Mouse (Mus musculus): Measurements from ENCODE around the gene Gm28710. TPM values are rescaled to one million over a fixed set of nuclear protein-coding genes. Genes with fewer than 3 reads are reported as not detected.

Gene Gm28710
- total and polyA plus RNA-seq, 3 experiments = not detected

GRCm38 (mm10) chr5:16838991-16839390 lies 47.4 kb downstream of the Gm28710 start:
- TF ChIP-seq GATA2 (IDR thresholded peaks at IDR 0.05; ENCODE audit: borderline replicate concordance, low read depth, low read length) = no peak
- no peak for TF ChIP-seq CTCF (IDR thresholded peaks at IDR 0.05; ENCODE audit: low read depth, low read length)
- H3K4me3 ChIP-seq (ENCODE audit: low read depth, low read length) = no peak overlapping the region
- DNase-seq (ENCODE audit: low spot score) (no peak), ATAC-seq (ENCODE audit: extremely low read depth, insufficient number of reproducible peaks, low FRiP score, poor library complexity, severe bottlenecking) (no peak)
- no peaks in the 10 kb centered on the region for H3K9me3 ChIP-seq (replicated peaks)
- H3K4me1 ChIP-seq (ENCODE audit: insufficient read depth, low read depth, low read length) = no peaks in the 10 kb centered on the region
- no peaks in the 10 kb centered on the region for H3K36me3 ChIP-seq (replicated peaks)
- no peaks in the 10 kb centered on the region; the same call in 1 of the 2 replicates for H3K27me3 ChIP-seq (ENCODE audit: insufficient read depth, low read length)

DNA sequence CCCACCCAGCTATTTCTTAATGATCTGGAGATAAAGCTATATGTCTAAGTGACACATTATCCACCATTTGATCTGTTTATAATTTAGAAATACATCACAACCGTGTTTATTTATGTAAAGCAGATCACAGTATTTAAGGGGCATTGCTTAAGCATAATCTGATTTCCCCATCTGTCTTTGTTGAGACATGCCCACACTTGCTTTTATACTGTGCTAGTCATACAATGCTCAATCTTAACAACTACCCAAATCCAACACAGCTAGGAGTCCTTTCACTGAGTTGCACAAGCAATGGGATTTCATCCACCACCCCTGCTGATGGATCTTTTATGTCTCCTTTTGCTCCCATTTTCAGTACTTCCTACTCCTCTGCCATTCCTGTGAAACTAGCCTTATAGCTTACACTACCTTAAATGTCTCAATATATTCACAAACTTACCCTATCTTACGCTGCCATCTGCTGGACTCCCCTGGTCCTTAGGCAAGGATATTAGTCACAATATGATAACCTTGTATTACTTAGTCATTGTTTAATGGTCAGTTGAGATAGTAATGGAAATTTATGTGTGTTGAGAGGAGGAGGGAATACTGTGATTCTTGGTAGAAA lies 77.8 kb downstream of the Gm28710 start:
- peaks cover 3% of the 10 kb centered on the region; the same call in 1 of the 2 replicates for H3K4me1 ChIP-seq (ENCODE audit: insufficient read depth, low read depth, low read length)
- no peak overlapping the region for H3K4me3 ChIP-seq (ENCODE audit: low read depth, low read length)
- DNase-seq (ENCODE audit: low spot score) (no peak), ATAC-seq (ENCODE audit: extremely low read depth, insufficient number of reproducible peaks, low FRiP score, poor library complexity, severe bottlenecking) (peak; percentile 91)
- H3K27me3 ChIP-seq (ENCODE audit: insufficient read depth, low read length) = no peaks in the 10 kb centered on the region
- no peaks in the 10 kb centered on the region for H3K36me3 ChIP-seq (replicated peaks)
- no peak for TF ChIP-seq CTCF (IDR thresholded peaks at IDR 0.05; ENCODE audit: low read depth, low read length)
- TF ChIP-seq GATA1 (IDR thresholded peaks at IDR 0.05; ENCODE audit: borderline replicate concordance, low read length) = no peak
- no peak for TF ChIP-seq GATA2 (IDR thresholded peaks at IDR 0.05; ENCODE audit: borderline replicate concordance, low read depth, low read length)
- no peak for TF ChIP-seq TAL1 (conservative IDR thresholded peaks at IDR 0.05; ENCODE audit: low read depth, low read length)
- TF ChIP-seq POLR2AphosphoS5 (IDR thresholded peaks at IDR 0.05; ENCODE audit: insufficient replicate concordance, low read depth, low read length) = no peak
- H3K9me3 ChIP-seq (replicated peaks) = no peaks in the 10 kb centered on the region

DNA sequence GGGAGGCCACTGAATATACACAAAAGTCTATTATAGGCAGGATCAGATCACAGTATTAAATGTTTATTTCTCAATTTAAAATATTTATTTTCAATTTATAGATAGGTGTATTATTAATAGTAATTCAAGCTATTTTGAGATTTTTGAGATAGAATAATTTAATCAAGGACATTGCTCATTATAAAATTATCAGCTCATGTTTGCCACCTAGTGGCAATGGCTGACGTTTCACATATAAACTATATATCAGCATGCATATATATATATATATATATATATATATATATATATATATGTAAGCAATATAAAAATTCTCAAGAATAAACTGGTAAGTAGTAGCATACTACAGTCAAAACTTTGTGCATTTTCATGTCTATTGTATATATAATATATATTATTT lies 102.6 kb downstream of the Gm28710 start:
- no peaks in the 10 kb centered on the region for H3K27me3 ChIP-seq (ENCODE audit: insufficient read depth, low read length)
- TF ChIP-seq TAL1 (conservative IDR thresholded peaks at IDR 0.05; ENCODE audit: low read depth, low read length) (no peak), GATA1 (IDR thresholded peaks at IDR 0.05; ENCODE audit: borderline replicate concordance, low read length) (no peak), CTCF (IDR thresholded peaks at IDR 0.05; ENCODE audit: low read depth, low read length) (no peak), GATA2 (IDR thresholded peaks at IDR 0.05; ENCODE audit: borderline replicate concordance, low read depth, low read length) (no peak), POLR2AphosphoS5 (IDR thresholded peaks at IDR 0.05; ENCODE audit: insufficient replicate concordance, low read depth, low read length) (no peak)
- no peak overlapping the region for H3K4me3 ChIP-seq (ENCODE audit: low read depth, low read length)
- no peak for ATAC-seq (ENCODE audit: extremely low read depth, insufficient number of reproducible peaks, low FRiP score, poor library complexity, severe bottlenecking)
- H3K9me3 ChIP-seq (replicated peaks) = no peaks in the 10 kb centered on the region
- no peaks in the 10 kb centered on the region for H3K36me3 ChIP-seq (replicated peaks)
- H3K4me1 ChIP-seq (ENCODE audit: insufficient read depth, low read depth, low read length) = no peaks in the 10 kb centered on the region
- DNase-seq (ENCODE audit: low spot score) = no peak

DNA sequence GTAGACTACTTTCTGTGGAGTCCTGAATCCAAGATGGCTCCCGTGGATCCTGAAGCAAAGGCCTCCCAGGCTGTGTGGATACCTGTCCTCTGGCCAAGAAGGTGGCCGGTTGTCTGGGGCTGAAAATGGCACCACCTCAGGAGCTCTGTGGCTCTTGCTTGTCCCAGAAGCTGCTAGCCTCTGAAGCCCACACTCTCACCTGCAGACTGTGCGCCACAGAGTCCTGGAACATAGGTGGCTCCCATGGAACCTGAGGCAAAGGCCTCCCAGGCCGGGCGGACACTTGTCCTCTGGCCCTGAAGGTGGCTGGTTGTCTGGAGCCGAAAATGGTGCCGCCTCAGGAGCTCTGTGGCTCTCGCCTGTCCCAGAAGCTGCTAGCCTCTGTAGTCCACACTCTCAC lies 128.2 kb downstream of the Gm28710 start:
- no peak for TF ChIP-seq CTCF (IDR thresholded peaks at IDR 0.05; ENCODE audit: low read depth, low read length)
- TF ChIP-seq POLR2AphosphoS5 (IDR thresholded peaks at IDR 0.05; ENCODE audit: insufficient replicate concordance, low read depth, low read length) = no peak
- no peak for TF ChIP-seq GATA1 (IDR thresholded peaks at IDR 0.05; ENCODE audit: borderline replicate concordance, low read length)
- TF ChIP-seq GATA2 (IDR thresholded peaks at IDR 0.05; ENCODE audit: borderline replicate concordance, low read depth, low read length) = no peak
- TF ChIP-seq TAL1 (conservative IDR thresholded peaks at IDR 0.05; ENCODE audit: low read depth, low read length) = no peak

DNA sequence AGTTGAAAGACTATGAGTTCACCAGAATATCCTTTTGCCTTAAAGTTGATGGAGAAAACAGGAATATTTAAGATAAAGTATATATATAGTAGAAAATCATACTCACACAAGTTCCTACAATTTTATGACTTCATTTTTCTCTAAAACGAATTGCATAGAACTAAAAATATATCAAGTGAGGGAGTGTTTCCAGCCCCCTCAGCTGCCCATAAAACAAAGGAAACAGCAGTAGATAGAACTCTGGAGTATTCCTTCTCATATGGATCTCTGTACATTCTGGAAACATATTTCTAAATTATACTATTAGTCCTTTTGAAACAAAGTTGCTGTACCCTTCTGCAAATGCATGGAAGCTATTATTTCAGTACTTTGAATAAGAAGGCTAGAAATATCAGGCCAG lies 130.9 kb downstream of the Gm28710 start:
- H3K36me3 ChIP-seq (replicated peaks) = no peaks in the 10 kb centered on the region
- no peak overlapping the region for H3K4me3 ChIP-seq (ENCODE audit: low read depth, low read length)
- TF ChIP-seq GATA1 (IDR thresholded peaks at IDR 0.05; ENCODE audit: borderline replicate concordance, low read length) (no peak), TAL1 (conservative IDR thresholded peaks at IDR 0.05; ENCODE audit: low read depth, low read length) (no peak), GATA2 (IDR thresholded peaks at IDR 0.05; ENCODE audit: borderline replicate concordance, low read depth, low read length) (no peak), CTCF (IDR thresholded peaks at IDR 0.05; ENCODE audit: low read depth, low read length) (no peak), POLR2AphosphoS5 (IDR thresholded peaks at IDR 0.05; ENCODE audit: insufficient replicate concordance, low read depth, low read length) (no peak)
- DNase-seq (ENCODE audit: low spot score) = no peak
- no peak for ATAC-seq (ENCODE audit: extremely low read depth, insufficient number of reproducible peaks, low FRiP score, poor library complexity, severe bottlenecking)
- H3K27me3 ChIP-seq (ENCODE audit: insufficient read depth, low read length) = no peaks in the 10 kb centered on the region; the same call in 1 of the 2 replicates
- H3K4me1 ChIP-seq (ENCODE audit: insufficient read depth, low read depth, low read length) = no peaks in the 10 kb centered on the region
- no peaks in the 10 kb centered on the region for H3K9me3 ChIP-seq (replicated peaks)

More for the DNA sequence above, 128.2 kb downstream of the Gm28710 start:
- Histone ChIP-seq H3K27me3 (ENCODE audit: insufficient read depth, low read length) (no peaks in the 10 kb centered on the region; the same call in 1 of the 2 replicates), H3K4me1 (ENCODE audit: insufficient read depth, low read depth, low read length) (no peaks in the 10 kb centered on the region), H3K36me3 (replicated peaks) (no peaks in the 10 kb centered on the region), H3K9me3 (replicated peaks) (no peaks in the 10 kb centered on the region), H3K4me3 (ENCODE audit: low read depth, low read length) (no peak overlapping the region)
- DNase-seq (ENCODE audit: low spot score) (no peak), ATAC-seq (ENCODE audit: extremely low read depth, insufficient number of reproducible peaks, low FRiP score, poor library complexity, severe bottlenecking) (no peak)

Other genes starting within 250 kb of the Gm28710 start
- 0.39 and 0.53 TPM in 2 replicates for gene Hgf, start 238.3 kb upstream of the Gm28710 start, total RNA-seq (2014; fragmentation: Nextera tagmentation)
- gene Hgf, start 238.3 kb upstream of the Gm28710 start, total RNA-seq (2017) = 0.16 and 0.23 TPM in 2 replicates
- not detected in 2 replicates for gene Hgf, start 238.3 kb upstream of the Gm28710 start, polyA plus RNA-seq (2012)

Data from G1E (cell line).